Mouse (Mus musculus) heart, embryonic 16.5 days (tissue): ENCODE results near the gene Smad1. TPM values are rescaled to one million over a fixed set of nuclear protein-coding genes. Genes with fewer than 3 reads are reported as not detected.

Source experiments
- ATAC-seq: fragments of 200-750 bp; cut with Nextera tagmentation; replicated peaks from 2 replicates; pipeline ENCODE4 v1.8.0; 2017; ENCODE audit warnings: moderate number of reproducible peaks; ENCODE audit not compliant: insufficient read depth, low FRiP score; ENCODE audit errors: extremely low read depth
- H3K27ac ChIP-seq: fragments of 300-500 bp; sonication (generic); 2 replicates; pipeline ENCODE4 v1.5.1; 2014; ENCODE audit warnings: mild to moderate bottlenecking, low read length, control low read depth, moderate library complexity
- H3K27me3 ChIP-seq: fragments of 300-500 bp; sonication (generic); 2 replicates; pipeline ENCODE4 v1.6.1; 2014; ENCODE audit warnings: low read length, mixed read lengths; ENCODE audit not compliant: control insufficient read depth, insufficient read depth
- H3K36me3 ChIP-seq: fragments of 300-500 bp; sonication (generic); 2 replicates; pipeline ENCODE4 v1.6.1; 2014; ENCODE audit not compliant: control insufficient read depth, insufficient read depth
- H3K4me1 ChIP-seq: fragments of 300-500 bp; sonication (generic); 2 replicates; pipeline ENCODE4 v1.6.1; 2014; ENCODE audit warnings: low read length, mixed read lengths; ENCODE audit not compliant: control insufficient read depth, insufficient read depth
- H3K4me2 ChIP-seq: fragments of 300-500 bp; sonication (generic); 2 replicates; pipeline ENCODE4 v1.6.1; 2014; ENCODE audit warnings: low read depth, mild to moderate bottlenecking, control low read depth, low read length
- H3K4me3 ChIP-seq: fragments of 300-500 bp; sonication (generic); 2 replicates; pipeline ENCODE4 v1.5.1; 2014; ENCODE audit warnings: mild to moderate bottlenecking, control low read depth, low read length
- H3K9ac ChIP-seq: fragments of 300-500 bp; sonication (generic); 2 replicates; pipeline ENCODE4 v1.6.1; 2014; ENCODE audit warnings: low read length, control low read depth
- H3K9me3 ChIP-seq: fragments of 300-500 bp; sonication (generic); replicated peaks from 2 replicates; pipeline ENCODE4 v1.6.1; 2016; ENCODE audit warnings: low read length; ENCODE audit not compliant: control insufficient read depth
- WGBS: fragments of 180-500 bp; shearing (Covaris S2); extraction: QIAGEN DNeasy Blood & Tissue Kit; methylation state at CpG from one replicate; pipeline ENCODE4 v1.1.7; 2014; 5-methylcytosine and 5-hydroxymethylcytosine counted together
- polyA plus RNA-seq: library from polyadenylated mRNA; unstranded; fragments of >200 nt; fragmentation: Nextera tagmentation; extraction: Ambion mirVana; gene quantifications from 2 replicates; pipeline ENCODE4 v1.2.1, GENCODE M21; 2015

The Smad1 gene
- polyA plus RNA-seq, 1 experiment from 2014 or later, result 22.4 TPM

DNA sequence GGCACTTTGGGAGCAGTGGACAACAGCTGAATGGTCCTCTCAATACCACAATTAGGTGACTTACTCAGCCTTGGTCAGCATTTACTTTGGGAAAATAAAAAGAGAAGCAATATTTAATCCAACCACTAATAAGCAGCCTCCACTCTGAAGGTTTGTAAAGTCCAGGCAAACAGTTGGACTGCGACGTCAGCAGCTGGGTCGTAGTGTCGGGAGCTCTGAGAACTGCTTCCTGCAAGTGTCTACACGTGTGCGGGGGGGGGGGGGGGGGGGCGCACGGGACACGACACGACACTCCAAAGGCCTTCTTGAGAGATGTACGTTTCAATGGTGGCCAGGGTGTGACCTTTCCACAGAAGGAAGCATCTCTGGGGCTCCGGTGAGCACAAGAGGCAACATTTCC is 32.0 kb downstream of the Smad1 start:
- Histone ChIP-seq H3K4me2 (no peak overlapping the region), H3K4me3 (no peak overlapping the region), H3K4me1 (peaks cover 28% of the 10 kb centered on the region), H3K27me3 (no peaks in the 10 kb centered on the region), H3K27ac (no peak overlapping the region), H3K36me3 (peaks cover 17% of the 10 kb centered on the region), H3K9me3 (no peaks in the 10 kb centered on the region), H3K9ac (no peak overlapping the region)
- ATAC-seq, result no peak
- WGBS, result 59% methylated on average over 10 of the region's 12 CpGs

DNA sequence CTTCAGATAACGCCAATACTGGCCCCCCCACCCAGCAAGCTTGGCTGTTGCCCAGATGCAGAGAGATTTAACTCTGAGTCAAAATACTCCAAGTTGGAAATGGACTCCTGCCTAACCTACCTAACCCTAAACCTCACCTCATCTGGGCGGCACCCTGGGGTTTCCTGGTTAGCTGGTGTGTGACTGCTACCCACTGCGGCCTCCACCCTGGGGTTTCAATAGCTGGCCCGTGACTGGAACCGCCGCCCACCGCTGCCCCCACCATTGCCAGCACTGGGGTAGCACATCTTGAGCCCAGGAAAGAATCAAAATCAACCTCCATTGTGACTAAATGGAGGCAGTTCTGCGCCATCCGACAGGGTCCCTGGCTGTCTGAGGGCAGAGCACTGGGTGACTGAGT is 33.1 kb downstream of the Smad1 start:
- no peak overlapping the region for H3K27ac ChIP-seq
- H3K4me2 ChIP-seq, result no peak overlapping the region
- WGBS, result 90% methylated on average over 9 of the region's 9 CpGs
- no peak overlapping the region for H3K9ac ChIP-seq
- peaks cover 26% of the 10 kb centered on the region for H3K4me1 ChIP-seq
- peaks cover 9% of the 10 kb centered on the region for H3K36me3 ChIP-seq
- no peaks in the 10 kb centered on the region for H3K9me3 ChIP-seq
- no peaks in the 10 kb centered on the region for H3K27me3 ChIP-seq
- no peak overlapping the region for H3K4me3 ChIP-seq
- ATAC-seq, result no peak

DNA sequence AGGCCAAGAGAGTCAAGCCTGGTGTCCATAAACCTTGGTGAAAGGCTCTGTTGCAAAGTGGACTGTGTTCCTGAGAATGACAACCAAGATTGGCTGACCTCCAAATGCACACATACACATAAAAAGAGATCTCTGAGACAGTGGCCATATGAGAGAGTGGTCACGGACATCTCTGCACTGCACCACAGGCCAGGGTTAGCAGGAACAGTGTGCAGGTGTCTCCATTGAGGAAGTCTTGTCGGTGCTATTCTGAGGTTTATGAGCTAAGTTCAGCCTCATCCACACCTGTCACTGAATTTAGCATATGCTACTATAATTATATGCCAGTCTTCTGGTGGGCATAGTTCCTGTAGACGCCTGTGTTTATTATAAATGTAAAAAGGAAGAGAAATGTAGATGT is 33.6 kb downstream of the Smad1 start:
- no peak overlapping the region for H3K4me2 ChIP-seq
- H3K27ac ChIP-seq, result peak overlapping the region; percentile 2
- peaks cover 8% of the 10 kb centered on the region; the same call in 1 of the 2 replicates for H3K36me3 ChIP-seq
- WGBS, result 71% methylated on average over 3 of the region's 3 CpGs
- H3K9ac ChIP-seq, result no peak overlapping the region
- no peaks in the 10 kb centered on the region for H3K27me3 ChIP-seq
- no peaks in the 10 kb centered on the region for H3K9me3 ChIP-seq
- peaks cover 31% of the 10 kb centered on the region for H3K4me1 ChIP-seq
- no peak overlapping the region for H3K4me3 ChIP-seq
- no peak for ATAC-seq

DNA sequence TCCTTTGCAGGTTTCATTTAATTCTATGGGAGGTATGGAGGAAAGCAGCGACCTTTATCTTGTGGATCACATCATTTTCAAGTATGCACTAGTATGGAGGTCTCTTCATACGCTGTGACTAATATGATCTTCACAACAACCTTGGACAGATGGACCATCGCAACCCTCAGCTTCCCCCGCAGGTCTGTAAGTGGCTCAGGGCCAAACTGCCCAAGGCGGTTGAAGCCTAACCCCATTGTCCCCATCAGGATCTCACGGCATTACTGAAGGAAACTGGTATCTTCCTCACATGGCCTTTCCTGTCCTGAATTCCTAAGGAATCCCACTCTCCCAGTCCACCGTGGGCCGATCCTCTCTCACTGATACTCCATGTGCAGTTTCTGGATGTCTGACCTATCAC is 34.5 kb downstream of the Smad1 start:
- Histone ChIP-seq H3K4me3 (no peak overlapping the region), H3K27me3 (no peaks in the 10 kb centered on the region), H3K9me3 (no peaks in the 10 kb centered on the region), H3K4me1 (peaks cover 37% of the 10 kb centered on the region), H3K36me3 (peaks cover 6% of the 10 kb centered on the region; the same call in 1 of the 2 replicates), H3K27ac (peak overlapping the region; percentile 2; the same call in 1 of the 2 replicates), H3K4me2 (no peak overlapping the region), H3K9ac (no peak overlapping the region)
- no peak for ATAC-seq
- WGBS, result 86% methylated on average over 8 of the region's 8 CpGs

DNA sequence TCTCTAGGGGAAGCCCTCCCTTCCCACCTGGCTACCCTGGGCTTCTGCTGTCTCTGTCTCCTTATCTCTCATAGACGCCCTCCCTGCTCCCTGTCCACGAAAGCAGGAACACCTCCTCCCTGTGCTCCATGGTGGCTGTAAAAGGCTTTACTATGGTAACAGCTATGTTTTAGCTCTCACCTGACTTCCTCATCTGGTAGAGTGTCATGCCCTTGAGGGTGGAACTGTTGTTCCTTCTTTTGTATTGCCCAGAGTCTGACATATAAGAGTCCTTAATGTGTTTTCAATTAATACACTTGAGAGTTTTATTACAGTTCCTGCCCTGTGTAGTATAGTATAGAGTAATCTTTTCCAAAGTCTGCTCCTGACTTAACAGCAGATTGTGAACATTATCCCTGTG is 36.9 kb downstream of the Smad1 start:
- no peak overlapping the region for H3K4me3 ChIP-seq
- no peak overlapping the region for H3K9ac ChIP-seq
- ATAC-seq, result no peak
- 30% methylated on average over 2 of the region's 2 CpGs for WGBS
- no peaks in the 10 kb centered on the region for H3K27me3 ChIP-seq
- no peak overlapping the region for H3K27ac ChIP-seq
- H3K9me3 ChIP-seq, result no peaks in the 10 kb centered on the region
- H3K36me3 ChIP-seq, result peaks cover 6% of the 10 kb centered on the region; the same call in 1 of the 2 replicates
- H3K4me2 ChIP-seq, result no peak overlapping the region
- H3K4me1 ChIP-seq, result peaks cover 34% of the 10 kb centered on the region

DNA sequence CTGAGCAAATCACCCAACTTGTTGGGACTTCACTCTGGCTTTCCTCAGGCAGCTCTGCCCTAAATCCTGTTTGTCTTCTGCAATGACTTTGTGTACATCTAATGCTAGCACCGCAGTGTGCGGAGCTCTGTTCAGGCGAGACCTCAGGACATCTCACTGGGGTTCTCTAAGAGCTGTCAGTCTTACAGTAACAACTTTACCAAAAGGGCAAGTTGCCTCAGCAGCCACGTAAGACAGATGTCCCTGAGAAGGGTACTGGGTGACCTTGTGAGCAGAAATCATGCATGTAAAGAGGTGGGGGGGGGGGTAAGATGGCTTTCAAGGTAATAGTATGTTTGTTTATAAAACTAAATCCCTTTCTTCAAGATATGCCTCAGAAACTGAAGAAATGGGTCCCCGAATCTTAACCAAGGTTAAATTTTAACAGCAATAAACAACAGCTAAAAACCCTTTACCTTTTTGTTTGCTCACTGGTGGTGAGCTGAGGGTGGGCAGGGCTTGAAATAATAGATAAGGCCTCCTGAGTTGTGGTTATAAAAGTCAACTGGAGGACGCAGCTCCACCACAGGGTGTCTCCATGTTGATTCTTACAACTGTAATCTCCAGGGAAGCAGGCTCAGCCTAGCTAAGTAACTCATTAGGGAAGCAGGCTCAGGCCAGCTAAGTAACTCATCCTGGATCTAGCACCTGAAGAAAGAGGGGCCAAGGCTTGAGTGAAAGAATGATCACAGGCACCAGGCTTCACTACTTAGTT is 38.4 kb downstream of the Smad1 start:
- peaks cover 31% of the 10 kb centered on the region for H3K4me1 ChIP-seq
- WGBS, result 59% methylated on average over 6 of the region's 6 CpGs
- H3K9me3 ChIP-seq, result no peaks in the 10 kb centered on the region
- H3K4me2 ChIP-seq, result no peak overlapping the region
- no peak for ATAC-seq
- H3K27ac ChIP-seq, result peak overlapping the region; percentile 33
- no peaks in the 10 kb centered on the region for H3K27me3 ChIP-seq
- 0 out of 2 replicates have a peak overlapping the region, but pooled peaks have one; percentile 14 for H3K9ac ChIP-seq
- peaks cover 6% of the 10 kb centered on the region; the same call in 1 of the 2 replicates for H3K36me3 ChIP-seq
- no peak overlapping the region for H3K4me3 ChIP-seq

DNA sequence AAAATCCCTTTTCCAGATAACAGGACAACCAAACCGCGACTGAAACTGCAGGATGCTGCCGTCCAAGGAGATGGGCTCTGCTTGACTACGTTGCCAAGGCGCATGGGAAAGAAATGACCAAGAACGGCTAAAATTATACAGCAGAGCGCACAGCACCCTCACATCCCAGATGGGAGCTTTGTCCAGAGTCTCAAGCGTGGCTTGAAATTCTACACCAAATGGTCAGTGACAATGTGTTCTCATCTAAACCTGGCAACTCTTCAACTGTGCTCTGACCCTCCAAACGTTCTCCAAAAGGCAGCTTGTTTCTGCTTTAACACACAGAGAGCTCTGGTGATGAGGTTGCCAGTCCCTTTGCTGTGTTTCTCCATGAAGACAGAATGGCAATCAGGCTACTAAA is 39.0 kb downstream of the Smad1 start:
- H3K27me3 ChIP-seq, result no peaks in the 10 kb centered on the region
- ATAC-seq, result no peak
- WGBS, result 66% methylated on average over 9 of the region's 9 CpGs
- H3K4me3 ChIP-seq, result no peak overlapping the region
- 0 out of 2 replicates have a peak overlapping the region, but pooled peaks have one; percentile 14 for H3K9ac ChIP-seq
- H3K9me3 ChIP-seq, result no peaks in the 10 kb centered on the region
- H3K36me3 ChIP-seq, result peaks cover 6% of the 10 kb centered on the region; the same call in 1 of the 2 replicates
- H3K4me1 ChIP-seq, result peaks cover 26% of the 10 kb centered on the region
- no peak overlapping the region for H3K4me2 ChIP-seq
- H3K27ac ChIP-seq, result peak overlapping the region; percentile 33

DNA sequence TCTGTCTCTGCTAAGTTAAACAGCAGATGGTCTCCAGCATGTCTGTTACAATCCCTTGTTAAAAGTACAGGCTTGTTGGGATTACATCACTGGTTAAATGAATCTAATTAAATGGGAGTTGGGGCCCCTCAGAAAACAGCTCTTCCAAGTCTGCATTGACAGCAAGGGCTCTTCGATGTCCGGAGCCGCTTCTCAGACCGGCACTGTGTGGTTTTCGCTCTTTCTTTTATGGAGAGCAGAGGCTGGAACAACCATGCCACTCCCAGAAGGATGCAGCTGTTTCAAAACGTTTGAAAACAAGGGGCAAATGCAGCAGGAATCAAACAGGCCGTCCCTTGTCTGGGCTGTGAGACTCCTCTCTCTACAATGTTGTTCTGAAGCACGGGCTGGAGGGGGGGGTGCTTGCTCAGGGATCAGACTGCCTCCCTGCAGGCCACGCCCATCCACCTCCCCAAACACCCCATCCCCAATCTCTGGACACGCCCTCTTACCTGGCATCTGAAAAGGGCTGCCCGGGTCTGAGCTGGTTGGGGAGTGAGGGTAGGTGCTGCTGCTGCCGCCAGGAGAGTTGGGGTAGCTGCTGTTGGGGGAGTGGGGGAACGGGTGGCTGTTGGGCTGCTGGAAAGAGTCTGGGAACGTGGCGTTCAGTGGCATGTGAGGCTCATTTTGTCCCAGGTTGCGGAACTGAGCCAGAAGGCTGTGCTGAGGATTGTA is 43.4 kb downstream of the Smad1 start:
- Histone ChIP-seq H3K4me1 (peaks cover 7% of the 10 kb centered on the region), H3K36me3 (peaks cover 9% of the 10 kb centered on the region), H3K4me2 (no peak overlapping the region), H3K27ac (no peak overlapping the region), H3K27me3 (no peaks in the 10 kb centered on the region), H3K9me3 (no peaks in the 10 kb centered on the region), H3K4me3 (no peak overlapping the region), H3K9ac (no peak overlapping the region)
- no peak for ATAC-seq
- 77% methylated on average over 16 of the region's 16 CpGs for WGBS

DNA sequence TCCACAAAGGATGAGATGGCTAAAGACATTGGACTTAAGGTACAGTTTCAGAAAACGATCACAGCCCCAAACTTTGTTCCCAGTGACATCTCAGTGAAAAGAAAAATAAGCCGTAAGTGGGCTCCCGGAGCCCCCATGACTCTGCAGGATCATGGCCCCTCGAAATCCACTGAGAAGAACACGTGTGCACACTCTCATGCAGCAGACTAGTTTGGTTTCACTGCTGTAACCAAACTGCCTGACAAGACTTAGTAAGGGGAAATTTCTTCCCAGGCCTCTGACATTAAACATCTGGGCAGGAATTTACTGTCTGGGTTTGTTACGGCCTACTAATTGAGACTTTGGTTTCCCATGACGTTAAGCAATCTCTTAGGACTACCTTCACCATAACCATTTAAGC is 45.3 kb downstream of the Smad1 start:
- H3K4me3 ChIP-seq, result no peak overlapping the region
- peaks cover 3% of the 10 kb centered on the region for H3K4me1 ChIP-seq
- H3K27me3 ChIP-seq, result no peaks in the 10 kb centered on the region
- no peaks in the 10 kb centered on the region for H3K9me3 ChIP-seq
- H3K4me2 ChIP-seq, result no peak overlapping the region
- 90% methylated on average over 7 of the region's 7 CpGs for WGBS
- no peak overlapping the region for H3K9ac ChIP-seq
- H3K36me3 ChIP-seq, result peaks cover 12% of the 10 kb centered on the region
- ATAC-seq, result no peak
- H3K27ac ChIP-seq, result no peak overlapping the region
